Mouse (Mus musculus): ENCODE measurements around the gene Rsbn1. TPM values are rescaled to one million over a fixed set of nuclear protein-coding genes. Genes with fewer than 3 reads are reported as not detected.

The Rsbn1 gene
- polyA plus RNA-seq, 1 experiment from 2014 or later: 20.0 TPM

- Histone ChIP-seq H3K9me3 (ENCODE audit: control insufficient read depth, low read length) (no peaks in the 10 kb centered on the region), H3K4me2 (replicated peaks; ENCODE audit: low read depth, low read length) (no peak overlapping the region), H3K27ac (ENCODE audit: low read depth, low read length) (no peak overlapping the region), H3K36me3 (ENCODE audit: control insufficient read depth, insufficient read depth, low read length) (no peaks in the 10 kb centered on the region; the same call in 1 of the 2 replicates), H3K4me3 (ENCODE audit: low read depth, low read length) (no peak overlapping the region), H3K9ac (ENCODE audit: low read depth, low read length) (no peak overlapping the region), H3K27me3 (ENCODE audit: control insufficient read depth, insufficient read depth, low read length) (no peaks in the 10 kb centered on the region), H3K4me1 (replicated peaks; ENCODE audit: control insufficient read depth, insufficient read depth, low read length) (no peaks in the 10 kb centered on the region)
- no peak for ATAC-seq (ENCODE audit: low FRiP score)
- no peak for DNase-seq (ENCODE audit: low spot score)
- WGBS: 92% methylated on average over 8 of the region's 8 CpGs
Measured at GRCm38 (mm10) chr3:104007479-104007878, 93.6 kb downstream of the Rsbn1 start.

GRCm38 (mm10) chr3:104009924-104010662 lies 96.2 kb downstream of the Rsbn1 start:
- no peak overlapping the region for H3K4me3 ChIP-seq (ENCODE audit: low read depth, low read length)
- no peak overlapping the region for H3K9ac ChIP-seq (ENCODE audit: low read depth, low read length)
- DNase-seq (ENCODE audit: low spot score) (no peak), ATAC-seq (ENCODE audit: low FRiP score) (no peak)
- no peak overlapping the region for H3K27ac ChIP-seq (ENCODE audit: low read depth, low read length)
- no peaks in the 10 kb centered on the region for H3K9me3 ChIP-seq (ENCODE audit: control insufficient read depth, low read length)
- no peaks in the 10 kb centered on the region for H3K27me3 ChIP-seq (ENCODE audit: control insufficient read depth, insufficient read depth, low read length)
- 93% methylated on average over 5 of the region's 5 CpGs for WGBS
- H3K4me2 ChIP-seq (replicated peaks; ENCODE audit: low read depth, low read length): no peak overlapping the region
- no peaks in the 10 kb centered on the region for H3K4me1 ChIP-seq (replicated peaks; ENCODE audit: control insufficient read depth, insufficient read depth, low read length)
- H3K36me3 ChIP-seq (ENCODE audit: control insufficient read depth, insufficient read depth, low read length): no peaks in the 10 kb centered on the region; the same call in 1 of the 2 replicates

GRCm38 (mm10) chr3:104011972-104012371 lies 98.1 kb downstream of the Rsbn1 start:
- no peak for DNase-seq (ENCODE audit: low spot score)
- no peaks in the 10 kb centered on the region for H3K27me3 ChIP-seq (ENCODE audit: control insufficient read depth, insufficient read depth, low read length)
- H3K4me1 ChIP-seq (replicated peaks; ENCODE audit: control insufficient read depth, insufficient read depth, low read length): no peaks in the 10 kb centered on the region
- H3K27ac ChIP-seq (ENCODE audit: low read depth, low read length): no peak overlapping the region
- H3K9ac ChIP-seq (ENCODE audit: low read depth, low read length): no peak overlapping the region
- no peak for ATAC-seq (ENCODE audit: low FRiP score)
- 94% methylated on average over 2 of the region's 2 CpGs for WGBS
- no peaks in the 10 kb centered on the region for H3K9me3 ChIP-seq (ENCODE audit: control insufficient read depth, low read length)
- no peak overlapping the region for H3K4me2 ChIP-seq (replicated peaks; ENCODE audit: low read depth, low read length)
- H3K36me3 ChIP-seq (ENCODE audit: control insufficient read depth, insufficient read depth, low read length): no peaks in the 10 kb centered on the region; the same call in 1 of the 2 replicates
- no peak overlapping the region for H3K4me3 ChIP-seq (ENCODE audit: low read depth, low read length)

Other genes starting within 250 kb of the Rsbn1 start
- gene Olfml3, start 176.1 kb upstream of the Rsbn1 start, polyA plus RNA-seq (2014; fragmentation: Nextera tagmentation; extraction: Ambion mirVana): 12.4 and 13.3 TPM in 2 replicates
- not detected in 2 replicates for gene Gm10964, start 174.8 kb upstream of the Rsbn1 start, polyA plus RNA-seq (2014; fragmentation: Nextera tagmentation; extraction: Ambion mirVana)
- 14.9 and 17.4 TPM in 2 replicates for gene Hipk1, start 122.6 kb upstream of the Rsbn1 start, polyA plus RNA-seq (2014; fragmentation: Nextera tagmentation; extraction: Ambion mirVana)
- gene Dclre1b, start 104.7 kb upstream of the Rsbn1 start, polyA plus RNA-seq (2014; fragmentation: Nextera tagmentation; extraction: Ambion mirVana): 31.4 and 40.3 TPM in 2 replicates
- gene Ap4b1, start 104.6 kb upstream of the Rsbn1 start, polyA plus RNA-seq (2014; fragmentation: Nextera tagmentation; extraction: Ambion mirVana): 24.7 and 25.2 TPM in 2 replicates
- gene Gm43064, start 104.5 kb upstream of the Rsbn1 start, polyA plus RNA-seq (2014; fragmentation: Nextera tagmentation; extraction: Ambion mirVana): 0.14 and 0.37 TPM in 2 replicates
- 0.18 and 0.65 TPM in 2 replicates for gene Bcl2l15, start 81.5 kb upstream of the Rsbn1 start, polyA plus RNA-seq (2014; fragmentation: Nextera tagmentation; extraction: Ambion mirVana)
- 0.08 TPM in 1 of 2 replicates, not detected in the other for gene Ptpn22, start 54.3 kb upstream of the Rsbn1 start, polyA plus RNA-seq (2014; fragmentation: Nextera tagmentation; extraction: Ambion mirVana)
- 49.3 and 53.0 TPM in 2 replicates for gene Phtf1, start 54.0 kb downstream of the Rsbn1 start, polyA plus RNA-seq (2014; fragmentation: Nextera tagmentation; extraction: Ambion mirVana)

Data from hindbrain, embryonic 11.5 days (tissue).